ENCODE assay signal across 9 mouse cellular contexts in the genomic region with DNA sequence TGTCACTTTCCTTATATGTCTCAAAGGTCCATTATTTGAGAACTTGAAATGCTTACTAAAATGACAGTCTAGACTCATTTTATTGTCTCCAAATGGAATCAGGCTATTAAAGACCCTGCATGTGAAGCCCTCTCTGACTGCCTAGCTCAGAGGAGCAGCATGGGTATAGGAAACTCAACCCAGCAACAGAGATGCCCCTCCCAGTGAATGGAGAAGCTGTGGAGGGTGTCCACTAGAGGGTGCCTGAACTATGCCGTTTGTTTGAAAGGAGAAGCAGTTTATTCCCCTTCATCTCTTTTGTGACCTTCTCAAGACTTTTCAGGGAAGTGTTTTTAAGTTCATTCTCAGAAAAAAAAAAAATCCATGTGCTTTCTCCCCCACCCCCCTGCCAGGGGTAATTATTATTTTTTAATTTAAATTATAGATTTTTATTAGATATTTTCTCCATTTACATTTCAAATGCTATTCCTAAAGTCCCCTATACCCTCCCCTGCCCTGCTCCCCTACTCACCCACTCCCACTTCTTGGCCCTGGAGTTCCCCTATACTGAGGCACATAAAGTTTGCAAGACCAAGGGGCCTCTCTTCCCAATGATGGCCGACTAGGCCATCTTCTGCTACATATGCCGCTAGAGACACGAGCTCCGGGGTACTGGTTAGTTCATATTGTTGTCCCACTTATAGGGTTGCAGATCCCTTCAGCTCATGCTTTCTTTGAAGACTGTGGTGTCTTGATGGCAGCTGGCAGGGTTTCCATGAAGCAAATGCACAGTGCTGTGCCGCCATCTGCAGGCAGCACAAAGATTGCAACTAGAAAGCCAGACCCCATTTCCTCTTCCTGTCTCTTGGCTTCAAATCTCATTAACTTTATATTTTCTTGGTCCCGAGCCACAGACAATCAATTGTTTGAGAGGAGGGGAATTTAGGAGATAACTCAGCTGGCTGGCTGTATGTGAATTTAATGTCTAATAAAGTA. TPM values are rescaled to one million over a fixed set of nuclear protein-coding genes. Genes with fewer than 3 reads are reported as not detected.
DNase-seq lines count a peak whose midpoint lies in the region; ATAC-seq lines count a peak whose summit lies in the region.
"Had no signal": no experiment of that assay in that cellular context is flagged by ENCODE, and none has a peak within 500 bp of the region (broad histone marks: within the 10 kb centered on the region; RNA-seq: fewer than 3 reads in every experiment).

No protein-coding gene starts in this region.

- WGBS in hindbrain, embryonic 11.5 days: 14% methylated on average over 7 of the region's 7 CpGs

- H3K9ac ChIP-seq in hindbrain, embryonic 11.5 days (ENCODE audit: low read depth, low read length): no peak overlapping the region
- H3K9ac ChIP-seq: limb, embryonic 15.5 days had no signal

- no peak overlapping the region for H3K4me3 ChIP-seq in hindbrain, embryonic 11.5 days (ENCODE audit: low read depth, low read length)
- H3K4me3 ChIP-seq: limb, embryonic 15.5 days had no signal

- H3K36me3 ChIP-seq in hindbrain, embryonic 11.5 days (ENCODE audit: control insufficient read depth, insufficient read depth, low read length): no peaks in the 10 kb centered on the region
- H3K36me3 ChIP-seq: limb, embryonic 15.5 days had no signal

- H3K27ac ChIP-seq in hindbrain, embryonic 11.5 days (ENCODE audit: low read depth, low read length): no peak overlapping the region
- H3K27ac ChIP-seq: limb, embryonic 15.5 days had no signal

- H3K27me3 ChIP-seq in hindbrain, embryonic 11.5 days (ENCODE audit: control insufficient read depth, insufficient read depth, low read length): no peaks in the 10 kb centered on the region
- H3K27me3 ChIP-seq: limb, embryonic 15.5 days had no signal

- no peaks in the 10 kb centered on the region for H3K4me1 ChIP-seq in hindbrain, embryonic 11.5 days (replicated peaks; ENCODE audit: control insufficient read depth, insufficient read depth, low read length)

- no peaks in the 10 kb centered on the region for H3K9me3 ChIP-seq in hindbrain, embryonic 11.5 days (ENCODE audit: control insufficient read depth, low read length)
- H3K9me3 ChIP-seq: limb, embryonic 15.5 days had no signal

- peak; percentile 76; the same call in 1 of the 2 replicates for ATAC-seq in hindbrain, embryonic 11.5 days (ENCODE audit: low FRiP score)

- peak; percentile 14 for DNase-seq in MEL-GATA-1-ER (ENCODE audit: extremely low read depth, low read depth)
- peak; percentile 27 for DNase-seq in cerebellum, adult 11-12 months
- DNase-seq in forelimb bud, embryonic 11.5 days (ENCODE audit: low read depth, low spot score): peak; percentile 82
- DNase-seq in hindbrain, embryonic 11.5 days (ENCODE audit: low spot score): peak; percentile 88
- DNase-seq in layer of hippocampus, adult 9-10 months (ENCODE audit: low spot score): peak; percentile 84
- peak; percentile 81 for DNase-seq in lung, postnatal 14 days
- DNase-seq in retina, adult 2 months (ENCODE audit: low read depth, low spot score): peak; percentile 23
- peak; percentile 80 for DNase-seq in thymus, postnatal 14 days

- H3K4me2 ChIP-seq in hindbrain, embryonic 11.5 days (replicated peaks; ENCODE audit: low read depth, low read length): no peak overlapping the region
- H3K4me2 ChIP-seq: limb, embryonic 15.5 days had no signal

RNA-seq across cellular contexts. Expression of a gene that starts 42.5 kb away (rescaled TPM):
- 31.9 and 32.8 TPM in 2 replicates for polyA plus RNA-seq in hindbrain, embryonic 11.5 days (2014; fragmentation: Nextera tagmentation; extraction: Ambion mirVana)

Comparison
In these comparisons a context has a peak if more than half of its experiments do, and no peak if none do; other contexts are left out.
1. DNase-seq: peak in every context shown above with its lines; median percentile 88 in hindbrain, embryonic 11.5 days; 84 in layer of hippocampus, adult 9-10 months; 82 in forelimb bud, embryonic 11.5 days; 81 in lung, postnatal 14 days; 80 in thymus, postnatal 14 days; 27 in cerebellum, adult 11-12 months; 23 in retina, adult 2 months; 14 in MEL-GATA-1-ER.